Mouse (Mus musculus): ENCODE measurements around the gene Slc35b1.

- TF ChIP-seq CTCF (conservative IDR thresholded peaks at IDR 0.05; ENCODE audit: insufficient read depth, insufficient read length, low read depth, low read length) (no peak), POLR2A (IDR thresholded peaks at IDR 0.05; ENCODE audit: low read depth, low read length) (no peak)
Observed at GRCm38 (mm10) chr11:95394112-95394511, 9.6 kb downstream of the Slc35b1 start.
